Mouse (Mus musculus) brown adipose tissue, adult 24 weeks (tissue): Measurements from ENCODE around the gene Prr12. TPM values are rescaled to one million over a fixed set of nuclear protein-coding genes. Genes with fewer than 3 reads are reported as not detected.

ENCODE experiments used
- H3K27ac ChIP-seq: fragments of 200-500 bp; replicated peaks from 2 replicates; pipeline ENCODE4 v1.5.1; 2012; ENCODE audit warnings: low read depth, mild to moderate bottlenecking, low read length
- H3K4me1 ChIP-seq: fragments of 200-500 bp; 2 replicates; pipeline ENCODE4 v1.6.1; 2012; ENCODE audit warnings: low read length, mixed read lengths; ENCODE audit not compliant: control insufficient read depth, insufficient read depth, insufficient read length
- H3K4me3 ChIP-seq: fragments of 200-500 bp; 2 replicates; pipeline ENCODE4 v1.5.1; 2012; ENCODE audit warnings: low read depth, mild to moderate bottlenecking, low read length, moderate library complexity; ENCODE audit not compliant: insufficient read depth
- polyA plus RNA-seq: library from polyadenylated mRNA; stranded (reverse); fragments of >200 nt; gene quantifications from 2 replicates; pipeline ENCODE4 v1.2.4, GENCODE M21; 2012; ENCODE audit not compliant: missing spikeins, insufficient read depth, insufficient read length

Gene Prr12
- polyA plus RNA-seq, 1 experiment = 5.4 TPM

DNA sequence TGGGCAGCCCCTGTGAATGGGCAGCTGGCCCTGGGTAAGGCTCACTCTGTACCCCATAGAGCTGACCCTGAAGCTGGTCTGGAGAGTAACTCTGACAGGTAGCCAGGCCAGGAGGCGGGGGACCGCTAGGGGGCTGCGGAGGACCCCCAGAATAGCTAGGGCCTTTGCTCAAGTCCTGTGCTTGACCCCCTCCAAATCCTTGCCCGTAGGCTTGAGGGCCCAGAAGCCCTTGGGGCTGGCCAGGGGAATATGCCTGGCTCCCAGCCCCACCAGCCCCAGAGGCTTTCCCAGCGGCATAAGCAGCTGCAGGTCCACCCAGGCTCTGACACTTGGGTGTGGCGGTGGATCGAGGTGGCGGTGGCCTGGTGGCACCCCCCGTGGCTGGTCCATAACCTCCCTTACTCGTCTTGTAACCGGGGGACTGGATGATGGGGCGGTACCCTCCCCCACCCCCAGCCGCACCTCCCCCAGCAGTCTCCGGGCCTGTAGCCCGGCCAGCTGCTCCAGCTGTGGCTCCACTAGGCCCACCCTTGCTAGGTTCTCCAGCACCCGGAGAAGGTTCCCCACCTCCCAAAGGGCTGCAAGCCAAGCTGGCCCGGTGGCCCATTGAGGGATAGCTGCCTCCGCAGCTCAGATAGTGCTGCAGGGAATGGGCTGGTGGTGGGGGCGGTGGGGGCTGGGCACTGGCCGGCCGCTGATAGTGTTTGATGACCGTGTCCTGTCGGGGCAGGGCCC, 3.6 kb downstream of the Prr12 start:
- Histone ChIP-seq H3K4me3 (no peak overlapping the region), H3K4me1 (peaks cover 5% of the 10 kb centered on the region), H3K27ac (no peak overlapping the region)

GRCm38 (mm10) chr7:45048001-45048890, 4.4 kb downstream of the Prr12 start:
- Histone ChIP-seq H3K27ac (no peak overlapping the region), H3K4me1 (peaks cover 5% of the 10 kb centered on the region), H3K4me3 (no peak overlapping the region)

- Histone ChIP-seq H3K4me3 (no peak overlapping the region), H3K27ac (no peak overlapping the region), H3K4me1 (peaks cover 5% of the 10 kb centered on the region)
These were observed 5.2 kb downstream of the Prr12 start for GRCm38 (mm10) chr7:45047491-45047890.

DNA sequence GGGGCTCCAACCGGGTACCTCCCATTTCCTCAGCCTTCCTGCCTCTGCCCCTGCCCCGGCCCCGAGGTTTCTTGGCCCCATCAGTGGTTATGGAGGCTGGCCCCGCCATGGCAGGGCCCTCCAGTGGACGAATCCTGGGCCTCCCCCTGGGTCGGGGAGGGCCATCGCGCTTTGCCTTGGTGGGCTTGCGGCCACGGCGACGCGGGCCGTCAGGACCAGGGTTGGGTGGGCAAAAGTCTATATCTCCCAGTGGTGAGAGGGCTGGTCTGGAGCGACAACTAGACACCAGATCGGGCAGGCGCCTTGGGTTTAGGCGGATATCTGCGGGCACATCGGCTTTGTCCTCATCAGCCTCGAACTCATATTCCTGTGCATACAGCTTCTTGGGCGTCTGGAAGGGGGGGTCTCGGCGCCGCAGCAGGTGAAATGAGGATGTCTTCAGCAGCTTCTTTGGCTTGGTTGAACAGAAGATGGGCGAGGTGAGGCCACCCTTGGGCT, 5.8 kb downstream of the Prr12 start:
- no peak overlapping the region for H3K4me3 ChIP-seq
- peaks cover 4% of the 10 kb centered on the region for H3K4me1 ChIP-seq
- no peak overlapping the region for H3K27ac ChIP-seq

DNA sequence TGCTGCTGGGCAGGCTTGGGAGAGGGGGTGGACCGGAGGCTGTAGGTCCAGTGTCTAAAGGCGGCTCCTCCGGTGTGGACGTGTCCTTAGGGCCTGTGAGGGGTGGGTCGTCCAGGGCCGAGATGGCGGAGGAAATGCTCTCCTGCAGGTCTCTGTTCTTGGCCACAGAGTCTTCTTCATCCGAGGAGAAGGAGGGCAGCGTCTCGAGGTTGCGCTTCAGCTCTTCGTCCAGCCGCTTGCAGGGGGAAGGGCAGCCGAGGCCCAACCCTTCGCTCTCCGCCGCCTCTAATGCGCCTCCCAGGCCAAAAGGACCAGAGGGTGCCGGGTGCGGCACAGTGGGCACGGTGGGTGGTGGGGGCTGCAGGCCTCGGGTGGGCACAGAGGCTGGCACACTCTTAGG, 6.9 kb downstream of the Prr12 start:
- H3K27ac ChIP-seq = no peak overlapping the region

GRCm38 (mm10) chr7:45043307-45043706, 9.4 kb downstream of the Prr12 start:
- Histone ChIP-seq H3K27ac (no peak overlapping the region), H3K4me3 (no peak overlapping the region), H3K4me1 (no peaks in the 10 kb centered on the region; the same call in 1 of the 2 replicates)

More for the DNA sequence above, 6.9 kb downstream of the Prr12 start:
- H3K4me3 ChIP-seq = no peak overlapping the region
- H3K4me1 ChIP-seq = no peaks in the 10 kb centered on the region; the same call in 1 of the 2 replicates

DNA sequence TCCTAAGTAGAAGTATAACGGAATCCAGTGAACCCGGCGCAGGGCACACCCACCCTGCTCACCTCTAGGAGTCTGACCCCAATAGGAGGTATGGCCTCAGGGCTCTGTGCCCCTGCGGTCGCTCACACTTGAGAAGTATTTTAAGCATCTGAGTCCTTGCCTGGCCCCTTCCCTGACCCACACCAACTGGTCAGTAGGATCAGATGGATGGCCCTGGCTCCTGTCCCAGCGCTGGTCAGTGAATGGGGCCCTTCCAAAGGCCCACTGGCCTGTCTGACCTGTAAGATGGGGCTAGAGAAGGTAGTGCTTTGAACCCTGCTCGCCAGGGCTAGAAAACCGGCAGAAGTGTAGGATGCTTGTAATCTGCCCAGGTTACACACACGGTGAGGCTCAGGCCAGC, 11.8 kb downstream of the Prr12 start:
- H3K4me3 ChIP-seq = no peak overlapping the region
- H3K27ac ChIP-seq = no peak overlapping the region
- no peaks in the 10 kb centered on the region for H3K4me1 ChIP-seq

DNA sequence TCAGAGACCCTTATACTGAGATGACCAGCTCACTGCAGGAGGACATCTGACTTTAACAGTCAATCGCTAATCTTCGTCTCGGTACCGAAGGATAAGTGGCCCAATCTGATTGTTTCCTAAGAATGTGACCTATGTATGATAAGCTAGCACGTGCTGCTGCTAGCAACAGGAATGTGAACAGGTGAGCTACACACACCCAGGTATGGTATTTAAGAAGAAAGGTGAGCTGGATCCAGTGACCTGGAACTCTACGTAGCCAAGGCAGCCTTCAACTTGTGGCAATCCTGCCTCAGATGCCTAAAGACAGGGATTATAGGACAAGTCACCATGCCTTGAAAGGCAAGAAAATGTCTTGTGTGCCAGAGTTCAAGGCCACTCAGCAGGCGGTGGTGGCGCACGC, 14.3 kb downstream of the Prr12 start:
- no peak overlapping the region for H3K27ac ChIP-seq
- H3K4me3 ChIP-seq = no peak overlapping the region
- no peaks in the 10 kb centered on the region for H3K4me1 ChIP-seq

DNA sequence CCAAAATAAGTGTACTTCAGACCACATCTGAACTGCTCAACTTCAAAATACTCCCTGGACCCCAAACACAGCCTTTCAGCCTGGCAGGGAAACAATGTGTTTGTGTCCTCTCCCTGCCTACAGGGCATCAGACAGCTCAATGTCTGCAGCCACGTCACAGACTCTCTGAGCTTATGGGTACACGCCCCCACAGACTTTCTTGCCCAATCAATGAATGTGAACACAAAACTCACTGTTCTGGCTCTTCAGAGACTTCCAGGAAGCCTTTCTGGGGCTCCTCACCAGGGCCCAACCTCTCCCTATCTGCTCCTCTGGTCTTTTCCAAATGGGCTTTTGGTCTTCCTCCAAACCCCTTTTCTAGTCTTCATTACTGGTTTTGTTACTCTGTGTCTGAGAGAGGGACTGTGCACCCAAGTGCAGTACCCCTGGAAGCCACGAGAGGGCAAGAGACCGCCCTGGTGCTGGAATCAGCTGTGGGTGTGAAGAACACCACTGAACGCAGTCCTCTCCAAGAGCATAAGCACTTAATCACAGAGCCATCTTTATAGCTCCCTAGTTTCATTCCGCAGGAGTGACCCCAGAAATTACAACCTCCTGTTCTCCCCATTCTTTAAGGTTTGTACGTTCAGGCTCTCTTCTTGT, 14.8 kb downstream of the Prr12 start:
- H3K4me3 ChIP-seq = no peak overlapping the region
- H3K27ac ChIP-seq = no peak overlapping the region
- no peaks in the 10 kb centered on the region for H3K4me1 ChIP-seq

GRCm38 (mm10) chr7:45036702-45037101, 16.0 kb downstream of the Prr12 start:
- H3K4me3 ChIP-seq = no peak overlapping the region
- no peak overlapping the region for H3K27ac ChIP-seq
- H3K4me1 ChIP-seq = no peaks in the 10 kb centered on the region

- H3K4me1 ChIP-seq = no peaks in the 10 kb centered on the region
- H3K27ac ChIP-seq = no peak overlapping the region
- H3K4me3 ChIP-seq = no peak overlapping the region
These were observed 17.1 kb downstream of the Prr12 start for GRCm38 (mm10) chr7:45035631-45036030.

DNA sequence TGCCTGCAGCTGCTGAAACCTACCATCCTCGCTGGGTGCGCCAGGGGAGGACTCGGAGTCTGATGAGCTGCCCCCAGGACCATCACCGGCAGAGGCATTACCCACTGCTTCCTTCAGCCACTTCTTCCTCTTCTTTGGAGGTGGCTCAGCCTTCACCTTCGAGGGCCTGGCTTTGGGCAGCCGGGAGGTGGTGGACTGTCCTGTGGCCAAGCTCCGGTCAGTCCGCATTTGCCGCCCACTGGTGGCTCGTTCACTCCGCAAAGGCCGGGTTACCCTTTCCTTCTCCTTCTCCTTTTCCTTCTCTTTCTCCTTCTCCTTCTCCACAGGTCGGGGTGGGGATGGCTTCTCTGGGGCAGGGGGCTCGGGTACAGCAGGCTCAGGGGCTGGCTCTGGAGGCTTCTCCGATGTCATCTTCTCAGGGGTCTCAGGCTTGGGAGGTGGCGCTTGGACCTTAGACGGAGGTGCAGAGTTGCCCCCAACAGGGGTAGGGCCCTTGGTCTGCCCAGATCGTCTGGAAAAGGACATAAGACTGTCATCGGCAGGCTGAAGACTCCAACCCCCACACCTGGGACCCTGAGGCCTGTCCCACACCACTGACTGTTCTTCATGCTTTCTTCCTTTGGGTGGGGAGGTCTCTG, 18.8 kb downstream of the Prr12 start:
- no peak overlapping the region for H3K4me3 ChIP-seq
- H3K4me1 ChIP-seq = no peaks in the 10 kb centered on the region
- H3K27ac ChIP-seq = no peak overlapping the region

GRCm38 (mm10) chr7:45030857-45031256, 21.8 kb downstream of the Prr12 start:
- H3K4me1 ChIP-seq = 0 out of 2 replicates have a peak, but pooled peaks cover 2% of the 10 kb centered on the region
- no peak overlapping the region for H3K27ac ChIP-seq
- H3K4me3 ChIP-seq = no peak overlapping the region

- Histone ChIP-seq H3K4me3 (no peak overlapping the region), H3K27ac (no peak overlapping the region), H3K4me1 (peaks cover 5% of the 10 kb centered on the region; the same call in 1 of the 2 replicates)
These were observed 22.7 kb downstream of the Prr12 start for GRCm38 (mm10) chr7:45029995-45030394.

GRCm38 (mm10) chr7:45028351-45028750, 24.3 kb downstream of the Prr12 start:
- H3K4me1 ChIP-seq = peaks cover 5% of the 10 kb centered on the region; the same call in 1 of the 2 replicates
- no peak overlapping the region for H3K27ac ChIP-seq
- no peak overlapping the region for H3K4me3 ChIP-seq
